Mouse (Mus musculus) myocyte (in vitro differentiated cells): Measurements from ENCODE around the gene Pla2g6. TPM values are rescaled to one million over a fixed set of nuclear protein-coding genes. Genes with fewer than 3 reads are reported as not detected.

ENCODE experiments used
- H3K27me3 ChIP-seq: one replicate; pipeline ENCODE4 v1.6.1; 2011; ENCODE audit not compliant: control insufficient read depth, insufficient read depth, insufficient read length
- H3K36me3 ChIP-seq: one replicate; pipeline ENCODE4 v1.6.1; 2011; ENCODE audit not compliant: control insufficient read depth, insufficient read depth
- H3K4me2 ChIP-seq: one replicate; pipeline ENCODE4 v1.6.1; 2011; ENCODE audit warnings: low read depth, control low read depth
- H3K4me3 ChIP-seq: one replicate; pipeline ENCODE4 v1.5.1; 2011; ENCODE audit warnings: mild to moderate bottlenecking, control low read depth, moderate library complexity
- H3K79me2 ChIP-seq: one replicate; pipeline ENCODE4 v1.6.1; 2011; ENCODE audit not compliant: control insufficient read depth, insufficient read depth
- H3ac ChIP-seq: one replicate; pipeline ENCODE4 v1.6.1; 2011; ENCODE audit not compliant: control insufficient read depth, insufficient read length
- CEBPB ChIP-seq: IDR thresholded peaks from 2 replicates; pipeline ENCODE4 v1.6.1; 2011; ENCODE audit warnings: mild to moderate bottlenecking, moderate library complexity; ENCODE audit not compliant: poor library complexity, insufficient read depth, severe bottlenecking
- E2F4 ChIP-seq: IDR thresholded peaks from one replicate; pipeline ENCODE4 v1.6.1; 2011; ENCODE audit warnings: mild to moderate bottlenecking, control low read depth, moderate library complexity; ENCODE audit not compliant: insufficient read depth
- MAX ChIP-seq: IDR thresholded peaks from one replicate; pipeline ENCODE4 v1.6.1; 2011; ENCODE audit warnings: low read depth, mild to moderate bottlenecking, control low read depth
- MYOD1 ChIP-seq, 3 experiments: IDR thresholded peaks; one replicate each; pipeline ENCODE4 v1.6.1; 2011; ENCODE audit warnings: control low read depth in 2 of 3, low read depth in 2 of 3, mild to moderate bottlenecking in 2 of 3, moderate library complexity in 1 of 3; ENCODE audit not compliant: insufficient read length in 2 of 3, control insufficient read depth in 1 of 3
- MYOG ChIP-seq, 3 experiments: IDR thresholded peaks; one replicate each; pipeline ENCODE4 v1.6.1; 2011; ENCODE audit warnings: control low read depth in 2 of 3, low read depth in 2 of 3, mild to moderate bottlenecking in 2 of 3; ENCODE audit not compliant: insufficient read length in 2 of 3, control insufficient read depth in 1 of 3, insufficient read depth in 1 of 3
- POLR2A ChIP-seq: IDR thresholded peaks from one replicate; pipeline ENCODE4 v1.6.1; 2011; ENCODE audit warnings: low read depth, mild to moderate bottlenecking, control low read depth, moderate library complexity; ENCODE audit not compliant: insufficient read length
- POLR2AphosphoS2 ChIP-seq: IDR thresholded peaks from one replicate; pipeline ENCODE4 v1.6.1; 2011; ENCODE audit warnings: low read depth, control low read depth; ENCODE audit not compliant: insufficient read length
- REST ChIP-seq: IDR thresholded peaks from one replicate; pipeline ENCODE4 v1.6.1; 2011; ENCODE audit warnings: mild to moderate bottlenecking, control low read depth, moderate library complexity; ENCODE audit not compliant: insufficient read depth, insufficient read length
- SRF ChIP-seq: IDR thresholded peaks from one replicate; pipeline ENCODE4 v1.6.1; 2011; ENCODE audit warnings: low read depth; ENCODE audit not compliant: control insufficient read depth, insufficient read length
- TCF12 ChIP-seq: IDR thresholded peaks from one replicate; pipeline ENCODE4 v1.6.1; 2011; ENCODE audit warnings: mild to moderate bottlenecking, control low read depth; ENCODE audit not compliant: poor library complexity, insufficient read depth, severe bottlenecking
- TCF3 ChIP-seq: IDR thresholded peaks from one replicate; pipeline ENCODE4 v1.6.1; 2011; ENCODE audit warnings: low read depth, control low read depth; ENCODE audit not compliant: insufficient read length
- USF1 ChIP-seq: IDR thresholded peaks from one replicate; pipeline ENCODE4 v1.6.1; 2011; ENCODE audit warnings: low read depth, mild to moderate bottlenecking, control low read depth, moderate library complexity
- polyA plus RNA-seq: library from polyadenylated mRNA; unstranded; fragments of >200 nt; fragmentation: generic; extraction: Trizol; gene quantifications from one replicate; pipeline ENCODE4 v1.2.1, GENCODE M21; 2012; ENCODE audit warnings: missing spikeins

Pla2g6 gene
- polyA plus RNA-seq, 1 experiment: 36.3 TPM

DNA sequence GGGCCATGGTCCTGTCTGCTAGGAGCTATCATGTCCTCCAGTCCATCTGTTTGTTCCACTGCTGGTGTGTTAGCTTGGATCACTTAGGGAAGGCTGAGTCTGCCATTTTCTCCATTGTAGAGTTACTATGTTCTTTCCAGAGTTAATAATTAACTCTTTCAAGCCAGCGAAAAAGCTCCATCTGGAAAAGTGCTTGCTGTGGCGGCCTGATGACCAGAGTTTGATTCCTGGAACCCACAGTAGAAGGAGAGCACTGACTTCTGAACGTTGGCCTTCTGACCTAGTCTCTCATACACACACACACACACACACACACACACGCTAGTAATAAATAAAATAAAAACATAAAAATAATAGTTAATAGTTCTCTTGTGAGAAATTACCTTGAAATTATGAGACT, 16.4 kb upstream of the Pla2g6 start:
- Histone ChIP-seq H3K4me3 (no peak overlapping the region), H3K36me3 (no peaks in the 10 kb centered on the region), H3K4me2 (no peak overlapping the region), H3K27me3 (no peaks in the 10 kb centered on the region), H3ac (no peak overlapping the region), H3K79me2 (no peaks in the 10 kb centered on the region)
- TF ChIP-seq MYOG (IDR thresholded peaks at IDR 0.05; ENCODE audit: control insufficient read depth in 1 of 3, insufficient read depth in 1 of 3, insufficient read length in 2 of 3, low read depth in 2 of 3): no peak
- no peak for TF ChIP-seq USF1
- no peak for TF ChIP-seq POLR2AphosphoS2
- TF ChIP-seq POLR2A: no peak
- no peak for TF ChIP-seq SRF
- TF ChIP-seq MAX: no peak
- no peak for TF ChIP-seq CEBPB
- TF ChIP-seq REST: no peak
- no peak for TF ChIP-seq TCF12
- TF ChIP-seq E2F4: no peak
- no peak for TF ChIP-seq MYOD1 (IDR thresholded peaks at IDR 0.05; ENCODE audit: control insufficient read depth in 1 of 3, insufficient read length in 2 of 3, low read depth in 2 of 3)
- no peak for TF ChIP-seq TCF3

DNA sequence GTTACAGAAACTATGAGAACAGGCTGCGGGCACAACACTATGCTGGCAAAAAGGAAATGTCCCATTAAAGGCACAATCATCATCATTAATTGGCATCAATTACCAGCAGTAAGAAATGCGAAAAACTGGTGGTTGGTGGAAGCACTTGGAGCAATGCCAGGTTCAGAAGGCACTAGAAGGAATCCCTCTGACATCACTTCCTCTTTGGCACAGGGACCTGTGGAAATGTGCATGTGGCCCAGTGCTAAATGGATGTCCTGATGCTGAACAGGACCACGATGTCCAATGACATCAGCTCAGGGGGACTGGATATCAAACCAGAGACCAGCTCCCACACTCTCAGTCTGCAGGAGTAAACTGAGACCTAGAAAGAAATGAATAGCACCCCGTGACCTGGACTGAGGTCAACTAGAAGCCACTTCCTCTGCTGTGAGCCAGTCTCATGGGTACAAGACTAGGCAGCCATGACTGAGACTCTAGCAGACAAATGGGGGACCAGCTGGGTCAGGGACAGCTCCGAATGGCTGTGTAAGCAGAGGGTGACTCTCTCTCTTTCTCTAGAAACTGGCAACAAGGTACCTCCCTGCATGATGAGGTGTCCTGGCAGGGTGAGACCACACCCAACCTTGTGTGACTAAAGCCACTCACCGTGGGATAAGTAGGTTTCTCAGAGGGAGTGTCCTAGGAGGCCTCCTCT, 14.6 kb upstream of the Pla2g6 start:
- Histone ChIP-seq H3K36me3 (no peaks in the 10 kb centered on the region), H3K4me3 (no peak overlapping the region), H3ac (no peak overlapping the region), H3K27me3 (no peaks in the 10 kb centered on the region), H3K4me2 (no peak overlapping the region), H3K79me2 (no peaks in the 10 kb centered on the region)
- TF ChIP-seq TCF12 (no peak), REST (no peak), MAX (no peak), E2F4 (no peak), USF1 (no peak), TCF3 (no peak)

DNA sequence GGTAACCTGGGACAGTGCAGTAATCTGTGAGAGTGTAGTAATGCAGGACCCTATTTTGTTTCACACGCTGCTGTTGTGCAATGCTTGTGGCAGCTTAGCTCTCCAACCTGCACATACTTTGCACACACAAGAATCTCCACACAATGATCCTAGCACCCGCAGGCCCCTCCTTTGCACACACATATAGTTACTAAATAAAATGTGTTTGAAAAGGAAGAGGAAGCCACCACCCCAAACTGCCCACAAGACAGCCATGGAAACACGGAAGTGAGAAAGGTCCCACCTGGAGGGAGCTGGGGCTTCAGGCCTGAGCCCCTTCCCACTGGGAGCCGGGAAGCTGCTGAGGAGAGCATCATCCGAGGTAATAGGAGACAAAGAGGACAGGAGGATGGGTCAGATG, 10.8 kb upstream of the Pla2g6 start:
- Histone ChIP-seq H3K36me3 (no peaks in the 10 kb centered on the region), H3K4me3 (no peak overlapping the region), H3ac (no peak overlapping the region), H3K79me2 (no peaks in the 10 kb centered on the region), H3K4me2 (no peak overlapping the region), H3K27me3 (no peaks in the 10 kb centered on the region)
- TF ChIP-seq MAX (no peak), MYOD1 (IDR thresholded peaks at IDR 0.05; ENCODE audit: control insufficient read depth in 1 of 3, insufficient read length in 2 of 3, low read depth in 2 of 3) (no peak), TCF12 (no peak), POLR2A (no peak), SRF (no peak), MYOG (IDR thresholded peaks at IDR 0.05; ENCODE audit: control insufficient read depth in 1 of 3, insufficient read depth in 1 of 3, insufficient read length in 2 of 3, low read depth in 2 of 3) (no peak), REST (no peak), TCF3 (no peak), CEBPB (no peak), E2F4 (no peak), POLR2AphosphoS2 (no peak), USF1 (no peak)

DNA sequence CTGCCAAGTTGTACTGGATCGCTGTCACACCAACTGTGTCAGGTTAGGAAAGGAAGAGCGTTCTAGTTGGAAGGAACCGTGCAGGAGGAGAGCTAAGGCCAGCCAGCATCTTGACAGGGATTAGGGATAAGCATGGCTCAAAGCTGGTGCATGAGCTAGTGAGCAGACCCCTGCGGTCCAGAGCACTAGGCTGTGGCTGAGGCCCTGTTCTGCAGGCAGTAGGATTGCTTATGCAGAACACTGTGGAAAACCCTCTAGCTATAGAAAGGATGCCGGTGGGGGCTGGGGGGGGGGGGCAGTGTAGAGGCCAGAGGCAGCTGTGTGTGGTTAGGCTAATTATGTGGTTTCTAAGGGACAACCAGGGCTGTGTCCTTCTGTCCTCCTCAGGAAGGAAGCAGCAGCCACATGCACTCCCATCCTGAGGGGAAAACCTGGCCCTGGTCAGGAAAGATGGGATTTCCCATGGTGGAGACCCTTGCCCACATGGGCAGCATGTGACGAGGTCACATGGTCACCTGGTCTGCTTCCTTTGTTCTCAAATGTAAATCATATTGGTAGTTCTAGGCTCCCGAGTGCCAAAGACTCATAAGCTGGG, 7.0 kb upstream of the Pla2g6 start:
- peak in 1 of 3 experiments; percentile 66 for TF ChIP-seq MYOG (IDR thresholded peaks at IDR 0.05; ENCODE audit: control insufficient read depth in 1 of 3, insufficient read depth in 1 of 3, insufficient read length in 2 of 3, low read depth in 2 of 3)
- TF ChIP-seq TCF3: no peak
- peak in 2 of 3 experiments; percentile 1 to 52 for TF ChIP-seq MYOD1 (IDR thresholded peaks at IDR 0.05; ENCODE audit: control insufficient read depth in 1 of 3, insufficient read length in 2 of 3, low read depth in 2 of 3)
- no peak for TF ChIP-seq SRF
- Histone ChIP-seq H3K36me3 (no peaks in the 10 kb centered on the region), H3K4me2 (no peak overlapping the region), H3K27me3 (no peaks in the 10 kb centered on the region), H3ac (no peak overlapping the region), H3K4me3 (no peak overlapping the region), H3K79me2 (no peaks in the 10 kb centered on the region)

DNA sequence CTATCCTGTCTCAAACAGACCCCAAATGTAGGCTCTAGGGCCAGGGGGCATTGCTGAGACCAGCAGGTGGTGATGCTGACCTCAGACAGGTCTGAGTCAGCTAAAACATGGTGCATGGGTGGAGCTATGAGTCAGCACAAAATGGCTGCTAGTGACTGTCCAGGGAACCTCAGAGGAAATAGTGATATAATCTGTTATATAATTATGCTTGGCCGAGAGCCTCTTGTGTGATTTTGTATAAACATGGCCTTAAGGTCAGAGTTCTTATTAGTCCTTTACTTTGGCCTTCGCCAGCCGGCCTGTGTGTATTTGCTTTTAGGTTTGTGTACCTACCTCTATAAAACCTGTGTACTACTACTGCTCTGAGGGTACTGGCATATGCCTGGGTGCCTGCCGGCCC, 5.2 kb upstream of the Pla2g6 start:
- TF ChIP-seq E2F4: no peak
- TF ChIP-seq MYOD1 (IDR thresholded peaks at IDR 0.05; ENCODE audit: control insufficient read depth in 1 of 3, insufficient read length in 2 of 3, low read depth in 2 of 3): peak in 1 of 3 experiments; percentile 73
- peak in 1 of 3 experiments; percentile 41 for TF ChIP-seq MYOG (IDR thresholded peaks at IDR 0.05; ENCODE audit: control insufficient read depth in 1 of 3, insufficient read depth in 1 of 3, insufficient read length in 2 of 3, low read depth in 2 of 3)
- no peak for TF ChIP-seq USF1
- TF ChIP-seq REST: no peak

More for the DNA sequence above, 5.2 kb upstream of the Pla2g6 start:
- Histone ChIP-seq H3K4me2 (no peak overlapping the region), H3K4me3 (no peak overlapping the region), H3K27me3 (no peaks in the 10 kb centered on the region), H3K36me3 (no peaks in the 10 kb centered on the region), H3K79me2 (no peaks in the 10 kb centered on the region), H3ac (no peak overlapping the region)
